In the genomic region with DNA sequence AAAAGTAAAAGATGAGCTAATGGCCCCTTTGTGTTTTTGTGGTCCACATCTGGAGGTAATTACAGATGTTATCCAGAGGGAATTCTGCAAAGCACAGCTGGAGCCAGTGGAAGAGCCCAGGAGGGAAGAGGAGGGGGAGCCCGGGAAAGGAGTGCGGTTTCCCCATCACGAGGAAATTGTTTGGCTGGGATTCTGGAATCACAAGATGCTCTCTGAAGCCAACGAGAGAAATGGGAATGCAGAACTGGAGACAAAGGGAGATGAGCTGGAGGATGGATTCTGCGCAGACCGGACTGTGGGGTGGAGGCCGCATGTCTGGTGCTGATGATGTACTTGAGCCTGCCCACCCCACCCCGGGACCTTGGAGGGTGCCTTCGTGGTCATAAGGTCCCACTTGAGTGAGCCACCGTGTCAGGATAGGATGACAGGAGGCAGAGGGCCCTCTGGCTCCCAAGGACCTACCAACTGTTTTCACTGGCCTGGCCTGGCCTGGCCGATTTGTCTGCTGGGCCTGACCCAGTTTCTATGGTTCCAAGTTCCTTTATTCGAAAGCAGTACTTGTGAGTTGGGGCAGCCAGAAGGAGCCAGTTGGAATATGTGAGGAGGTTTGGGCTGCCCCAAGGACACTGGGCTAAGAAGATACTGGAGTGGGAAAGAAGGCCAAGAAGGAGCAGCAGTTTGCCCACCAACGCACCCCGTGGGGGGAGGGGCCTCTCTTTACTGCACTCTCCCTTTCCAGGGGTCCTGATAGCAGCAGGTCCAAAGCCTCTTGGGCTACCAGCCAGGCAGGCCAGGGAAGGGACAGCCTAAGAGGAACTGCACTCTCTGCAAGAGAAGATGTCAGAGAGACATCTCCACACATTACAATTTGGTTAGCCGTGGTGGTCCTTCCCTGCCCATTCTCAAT, we compare ENCODE assay signal across 8 mouse cellular contexts. TPM values are rescaled to one million over a fixed set of nuclear protein-coding genes. Genes with fewer than 3 reads are reported as not detected.
DNase-seq lines count a peak whose midpoint lies in the region; ATAC-seq and TF ChIP-seq lines count a peak whose summit lies in the region.

No protein-coding gene starts in this region.

- peaks cover 38% of the 10 kb centered on the region for H3K4me1 ChIP-seq in heart, embryonic 13.5 days
- no peaks in the 10 kb centered on the region for H3K4me1 ChIP-seq in lung, postnatal 0 days (ENCODE audit: insufficient read depth, low read depth, low read length)

- no peak for TF ChIP-seq CTCF in lung, postnatal 0 days (IDR thresholded peaks at IDR 0.05)

- H3K4me3 ChIP-seq in heart, embryonic 13.5 days, result no peak overlapping the region
- H3K4me3 ChIP-seq in lung, postnatal 0 days (ENCODE audit: low read depth, low read length), result no peak overlapping the region

- ATAC-seq in frontal cortex, adult (ENCODE audit: low TSS enrichment), result peak; percentile 23; the same call in 1 of the 2 replicates
- ATAC-seq in heart, embryonic 13.5 days (ENCODE audit: extremely low read depth, insufficient number of reproducible peaks, low FRiP score, low TSS enrichment), result no peak
- peak; percentile 45 for ATAC-seq in lung, postnatal 0 days

- H3K9ac ChIP-seq in heart, embryonic 13.5 days, result no peak overlapping the region
- no peak overlapping the region for H3K9ac ChIP-seq in lung, postnatal 0 days (replicated peaks; ENCODE audit: low read depth)

- 55% methylated on average over 15 of the region's 15 CpGs for WGBS in heart, embryonic 13.5 days
- WGBS in lung, postnatal 0 days, result 55% methylated on average over 15 of the region's 15 CpGs

- H3K36me3 ChIP-seq in heart, embryonic 13.5 days, result peaks cover 29% of the 10 kb centered on the region
- peaks cover 15% of the 10 kb centered on the region for H3K36me3 ChIP-seq in lung, postnatal 0 days (ENCODE audit: insufficient read depth, low read length)

- H3K27me3 ChIP-seq in heart, embryonic 13.5 days (replicated peaks), result no peaks in the 10 kb centered on the region
- H3K27me3 ChIP-seq in lung, postnatal 0 days (replicated peaks; ENCODE audit: insufficient read depth, low read length), result no peaks in the 10 kb centered on the region

- DNase-seq in frontal cortex, adult 2 months (ENCODE audit: extremely low spot score in 1 of 2, low spot score in 1 of 2), result no peak
- peak; percentile 45 for DNase-seq in brain, adult 2 months (ENCODE audit: low read depth, low spot score)
- peak; percentile 70 for DNase-seq in lung, postnatal 0 days (ENCODE audit: low spot score)
- no peak for DNase-seq in left cerebral cortex, adult 18-20 months (ENCODE audit: low spot score in 2 of 2)
- no peak for DNase-seq in thymus, postnatal 10 days (ENCODE audit: low spot score in 2 of 2)
- no peak for DNase-seq in spleen, postnatal 4 days (ENCODE audit: low spot score in 2 of 2)

- TF ChIP-seq EP300 in lung, postnatal 0 days (IDR thresholded peaks at IDR 0.05), result no peak

- H3K4me2 ChIP-seq in heart, embryonic 13.5 days, result no peak overlapping the region
- no peak overlapping the region for H3K4me2 ChIP-seq in lung, postnatal 0 days (replicated peaks; ENCODE audit: low read depth, low read length)

- peak overlapping the region; percentile 76 for H3K27ac ChIP-seq in heart, embryonic 13.5 days (replicated peaks)
- H3K27ac ChIP-seq in lung, postnatal 0 days (ENCODE audit: low read length), result 0 out of 2 replicates have a peak overlapping the region, but pooled peaks have one; percentile 3

- no peaks in the 10 kb centered on the region for H3K9me3 ChIP-seq in heart, embryonic 13.5 days
- no peaks in the 10 kb centered on the region for H3K9me3 ChIP-seq in lung, postnatal 0 days (ENCODE audit: low read length)

RNA-seq across cellular contexts. Expression of gene Mmp14, which starts 12.6 kb away (rescaled TPM):
- polyA plus RNA-seq in frontal cortex, adult 2 months (2012; rRNA removed), result 17.3 and 22.0 TPM in 2 replicates
- polyA plus RNA-seq in heart, embryonic 13.5 days (2015; fragmentation: Nextera tagmentation; extraction: Ambion mirVana), result 97.4 and 98.7 TPM in 2 replicates
- 150 and 155 TPM in 2 replicates for polyA plus RNA-seq in lung, postnatal 0 days (2015; fragmentation: Nextera tagmentation; extraction: Ambion mirVana)
- 10 to 100 TPM; 12.0 to 12.6 TPM for total RNA-seq in left cerebral cortex, adult 18-20 months (2021)

RNA-seq across cellular contexts. Expression of gene Mrpl52, which starts 17.3 kb away (rescaled TPM):
- 137 and 147 TPM in 2 replicates for polyA plus RNA-seq in frontal cortex, adult 2 months (2012; rRNA removed)
- 226 and 256 TPM in 2 replicates for polyA plus RNA-seq in heart, embryonic 13.5 days (2015; fragmentation: Nextera tagmentation; extraction: Ambion mirVana)
- polyA plus RNA-seq in lung, postnatal 0 days (2015; fragmentation: Nextera tagmentation; extraction: Ambion mirVana), result 251 and 266 TPM in 2 replicates
- total RNA-seq in left cerebral cortex, adult 18-20 months (2021), result 10 to 100 TPM; 89.2 to 93.8 TPM

RNA-seq across cellular contexts. Expression of gene Lrp10, which starts 20.0 kb away (rescaled TPM):
- polyA plus RNA-seq in frontal cortex, adult 2 months (2012; rRNA removed), result 34.4 and 37.4 TPM in 2 replicates
- 42.1 and 42.2 TPM in 2 replicates for polyA plus RNA-seq in heart, embryonic 13.5 days (2015; fragmentation: Nextera tagmentation; extraction: Ambion mirVana)
- 92.5 and 96.5 TPM in 2 replicates for polyA plus RNA-seq in lung, postnatal 0 days (2015; fragmentation: Nextera tagmentation; extraction: Ambion mirVana)
- 10 to 100 TPM; 21.1 to 22.2 TPM for total RNA-seq in left cerebral cortex, adult 18-20 months (2021)

RNA-seq across cellular contexts. Expression of gene Slc7a7, which starts 26.4 kb away (rescaled TPM):
- polyA plus RNA-seq in frontal cortex, adult 2 months (2012; rRNA removed), result 2.9 and 3.3 TPM in 2 replicates
- polyA plus RNA-seq in heart, embryonic 13.5 days (2015; fragmentation: Nextera tagmentation; extraction: Ambion mirVana), result 9.6 and 10.8 TPM in 2 replicates
- 20.7 and 24.3 TPM in 2 replicates for polyA plus RNA-seq in lung, postnatal 0 days (2015; fragmentation: Nextera tagmentation; extraction: Ambion mirVana)
- 1 to 10 TPM; 2.3 to 4.0 TPM for total RNA-seq in left cerebral cortex, adult 18-20 months (2021)

RNA-seq across cellular contexts. Expression of gene Rem2, which starts 31.9 kb away (rescaled TPM):
- polyA plus RNA-seq in frontal cortex, adult 2 months (2012; rRNA removed), result 5.3 and 7.3 TPM in 2 replicates
- 1.6 and 2.0 TPM in 2 replicates for polyA plus RNA-seq in heart, embryonic 13.5 days (2015; fragmentation: Nextera tagmentation; extraction: Ambion mirVana)
- polyA plus RNA-seq in lung, postnatal 0 days (2015; fragmentation: Nextera tagmentation; extraction: Ambion mirVana), result 11.9 and 16.0 TPM in 2 replicates
- 1 to 10 TPM; 4.2 to 7.5 TPM for total RNA-seq in left cerebral cortex, adult 18-20 months (2021)

Comparison
In these comparisons a context has a peak if more than half of its experiments do, and no peak if none do; other contexts are left out.
1. DNase-seq: peak in brain, adult 2 months (single experiment) and lung, postnatal 0 days (single experiment); none in frontal cortex, adult 2 months (0 of 2), left cerebral cortex, adult 18-20 months (0 of 2), thymus, postnatal 10 days (0 of 2) and spleen, postnatal 4 days (0 of 2).